Mouse (Mus musculus) gonadal fat pad, adult 2 months (tissue): Measurements from ENCODE around the gene Vipr1. TPM values are rescaled to one million over a fixed set of nuclear protein-coding genes. Genes with fewer than 3 reads are reported as not detected.

Experiments used
- DNase-seq: peaks from one replicate; pipeline ENCODE4 v3.0.0-alpha.2; 2012; ENCODE audit warnings: low read depth
- polyA plus RNA-seq: library from polyadenylated mRNA; depleted of rRNA; stranded (reverse); fragments of >200 nt; gene quantifications from 2 replicates; pipeline ENCODE4 v1.2.3, GENCODE M21; 2012

Vipr1 gene
- polyA plus RNA-seq, 1 experiment = 7.5 TPM

- DNase-seq = no peak
Observed at GRCm38 (mm10) chr9:121677476-121677875, 35.0 kb downstream of the Vipr1 start.

- no peak for DNase-seq
Observed at GRCm38 (mm10) chr9:121679549-121679948, 37.0 kb downstream of the Vipr1 start.

- DNase-seq = no peak
Observed at GRCm38 (mm10) chr9:121681191-121681590, 38.7 kb downstream of the Vipr1 start.

GRCm38 (mm10) chr9:121682037-121682680, 39.6 kb downstream of the Vipr1 start:
- DNase-seq = no peak

- DNase-seq = no peak
Observed at GRCm38 (mm10) chr9:121684702-121685101, 42.2 kb downstream of the Vipr1 start.

- no peak for DNase-seq
Observed at GRCm38 (mm10) chr9:121690200-121690651, 47.7 kb downstream of the Vipr1 start.

- no peak for DNase-seq
Observed at GRCm38 (mm10) chr9:121690734-121691133, 48.2 kb downstream of the Vipr1 start.

- no peak for DNase-seq
Observed at GRCm38 (mm10) chr9:121694736-121695135, 52.2 kb downstream of the Vipr1 start.

- DNase-seq = no peak
Observed at GRCm38 (mm10) chr9:121696626-121697025, 54.1 kb downstream of the Vipr1 start.

- DNase-seq = no peak
Observed at GRCm38 (mm10) chr9:121697150-121698049, 54.9 kb downstream of the Vipr1 start.

- no peak for DNase-seq
Observed at GRCm38 (mm10) chr9:121704261-121704645, 61.7 kb downstream of the Vipr1 start.

GRCm38 (mm10) chr9:121704646-121705625, 62.4 kb downstream of the Vipr1 start, which contains the start of gene Sec22c:
TSS of gene Sec22c (minus strand) at chr9:121705490.
- DNase-seq = no peak

GRCm38 (mm10) chr9:121706029-121706675, 63.6 kb downstream of the Vipr1 start:
- peak; percentile 100 for DNase-seq

GRCm38 (mm10) chr9:121707801-121708200, 65.3 kb downstream of the Vipr1 start:
- no peak for DNase-seq

- no peak for DNase-seq
Observed at GRCm38 (mm10) chr9:121708506-121709486, 66.3 kb downstream of the Vipr1 start.

- peak; percentile 91 for DNase-seq
Observed at GRCm38 (mm10) chr9:121709898-121710583, 67.5 kb downstream of the Vipr1 start, which contains the start of gene Ss18l2. TSS of gene Ss18l2 (plus strand) at chr9:121710329.

GRCm38 (mm10) chr9:121710584-121710975, 68.1 kb downstream of the Vipr1 start:
- no peak for DNase-seq

GRCm38 (mm10) chr9:121717048-121717447, 74.5 kb downstream of the Vipr1 start:
- no peak for DNase-seq

GRCm38 (mm10) chr9:121718070-121718705, 75.7 kb downstream of the Vipr1 start:
- DNase-seq = no peak
